Mouse (Mus musculus): ENCODE data around the gene Rnf180. TPM values are rescaled to one million over a fixed set of nuclear protein-coding genes. Genes with fewer than 3 reads are reported as not detected.

Rnf180 gene
- total and polyA plus RNA-seq, 3 experiments: 0.23 to 0.84 TPM; not detected in 1

DNA sequence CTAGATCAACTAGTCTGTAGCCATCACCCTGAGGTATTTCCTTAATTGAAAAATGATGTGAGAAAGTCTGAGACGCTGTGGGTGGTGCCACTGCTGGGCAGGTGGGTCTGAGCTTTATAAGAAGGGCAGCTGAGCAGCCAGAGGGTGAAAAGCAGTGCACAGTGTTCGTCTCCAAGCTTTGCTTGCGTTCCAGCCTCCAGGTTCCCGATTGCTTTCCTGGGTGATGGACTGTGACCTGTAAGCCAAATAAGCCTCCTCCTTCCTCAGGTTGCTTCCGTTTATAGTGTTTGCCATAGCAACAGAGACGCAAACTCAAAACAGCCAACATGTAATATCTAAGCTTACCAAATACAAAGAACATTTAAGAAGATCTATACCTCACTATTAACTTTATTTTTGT is 162.2 kb downstream of the Rnf180 start:
- Histone ChIP-seq H3K4me1 (ENCODE audit: control insufficient read depth in 1 of 2, insufficient read depth in 2 of 2, low read length in 2 of 2) (peaks cover 4 to 5% of the 10 kb centered on the region in 2 experiments; a peak in 3 of 4 replicates), H3K27me3 (ENCODE audit: control insufficient read depth in 1 of 2, insufficient read depth in 2 of 2, low read length in 2 of 2) (no peaks in the 10 kb centered on the region), H3K9me3 (replicated peaks; ENCODE audit: insufficient read depth, low read length) (no peaks in the 10 kb centered on the region), H3K9ac (ENCODE audit: control insufficient read depth, low read depth, low read length, poor library complexity, severe bottlenecking) (no peak overlapping the region), H3K27ac (ENCODE audit: control insufficient read depth, low read depth, low read length) (no peak overlapping the region), H3K4me3 (ENCODE audit: control insufficient read depth in 1 of 2, insufficient read depth in 1 of 2, low read depth in 2 of 2, low read length in 2 of 2) (no peak overlapping the region), H3K36me3 (ENCODE audit: control insufficient read depth in 1 of 2, insufficient read depth in 2 of 2, low read length in 2 of 2) (peaks cover 0 to 7% of the 10 kb centered on the region in 2 experiments; a peak in 2 of 4 replicates), H3K79me2 (ENCODE audit: control insufficient read depth, insufficient read depth, low read length, poor library complexity) (no peaks in the 10 kb centered on the region)
- TF ChIP-seq POLR2AphosphoS2 (IDR thresholded peaks at IDR 0.05; ENCODE audit: low read length): no peak
- DNase-seq (ENCODE audit: low read depth, low spot score): no peak

DNA sequence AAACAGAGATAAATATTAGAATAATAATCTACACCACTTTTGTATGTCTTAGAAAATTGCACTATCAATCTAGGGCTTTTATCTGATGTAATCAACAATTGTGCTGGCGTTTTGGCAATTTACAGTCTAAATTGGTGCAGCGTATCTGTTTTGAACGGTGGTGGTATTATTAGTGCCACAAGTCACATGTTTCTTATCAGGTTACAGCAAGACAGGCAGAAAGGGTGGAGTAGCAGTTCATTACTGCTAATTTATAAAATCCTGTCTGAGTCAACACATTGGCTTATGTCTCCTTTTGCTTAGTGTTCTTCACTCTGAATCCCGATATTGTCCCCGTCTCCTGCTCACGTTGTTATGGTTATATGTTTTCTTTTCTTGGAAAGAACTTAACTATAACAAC is 164.5 kb downstream of the Rnf180 start:
- peak; percentile 30 for DNase-seq (ENCODE audit: low read depth, low spot score)
- H3K36me3 ChIP-seq (ENCODE audit: control insufficient read depth in 1 of 2, insufficient read depth in 2 of 2, low read length in 2 of 2): peaks cover 0 to 7% of the 10 kb centered on the region in 2 experiments; a peak in 2 of 4 replicates
- TF ChIP-seq EP300 (IDR thresholded peaks at IDR 0.05; ENCODE audit: low read depth in 1 of 2, low read length in 2 of 2): peak; percentile 66 to 74
- no peak for TF ChIP-seq CHD1 (IDR thresholded peaks at IDR 0.05; ENCODE audit: low read depth, low read length)
- no peak for TF ChIP-seq KAT2A (conservative IDR thresholded peaks at IDR 0.05; ENCODE audit: low read depth, low read length)
- TF ChIP-seq NRF1 (IDR thresholded peaks at IDR 0.05; ENCODE audit: insufficient read depth, low read depth, low read length, poor library complexity, severe bottlenecking): no peak
- TF ChIP-seq USF2 (IDR thresholded peaks at IDR 0.05; ENCODE audit: borderline replicate concordance in 1 of 2, insufficient read depth in 1 of 2, low read depth in 1 of 2, low read length in 2 of 2): 0 out of 4 replicates have a peak, but pooled peaks of 1 of the 2 experiments have one; percentile 10
- TF ChIP-seq TCF12 (IDR thresholded peaks at IDR 0.05; ENCODE audit: low read depth, low read length): peak; percentile 53; the same call in 1 of the 2 replicates
- 0 out of 2 replicates have a peak, but pooled peaks have one; percentile 30 for TF ChIP-seq SIN3A (IDR thresholded peaks at IDR 0.05; ENCODE audit: low read length)
- no peak for TF ChIP-seq POLR2A (IDR thresholded peaks at IDR 0.05; ENCODE audit: control insufficient read depth in 1 of 2, insufficient read depth in 1 of 2, low read depth in 1 of 2, low read length in 2 of 2, poor library complexity in 1 of 2)
- TF ChIP-seq ELF1 (IDR thresholded peaks at IDR 0.05; ENCODE audit: low read depth, low read length): no peak
- TF ChIP-seq MAX (IDR thresholded peaks at IDR 0.05; ENCODE audit: low read length): no peak; the same call in 1 of the 2 replicates
- no peak for TF ChIP-seq MYC (IDR thresholded peaks at IDR 0.05; ENCODE audit: low read depth, low read length)
- TF ChIP-seq E2F4 (IDR thresholded peaks at IDR 0.05; ENCODE audit: borderline replicate concordance, low read depth, low read length): no peak
- peak; percentile 76 for TF ChIP-seq USF1 (IDR thresholded peaks at IDR 0.05; ENCODE audit: low read depth, low read length)
- peak; percentile 50 for TF ChIP-seq RCOR1 (IDR thresholded peaks at IDR 0.05; ENCODE audit: low read depth, low read length)
- no peak for TF ChIP-seq TBP (IDR thresholded peaks at IDR 0.05; ENCODE audit: low read depth, low read length)
- no peak for TF ChIP-seq HCFC1 (IDR thresholded peaks at IDR 0.05; ENCODE audit: low read depth, low read length)
- TF ChIP-seq CTCF (IDR thresholded peaks at IDR 0.05 in 2 of 3, conservative IDR thresholded peaks at IDR 0.05 in 1 of 3; ENCODE audit: control insufficient read depth in 1 of 3, insufficient read depth in 1 of 3, low read depth in 2 of 3, low read length in 3 of 3, poor library complexity in 1 of 3, severe bottlenecking in 1 of 3): no peak
- TF ChIP-seq ETS1 (IDR thresholded peaks at IDR 0.05; ENCODE audit: low read depth, low read length): peak; percentile 67
- peak; percentile 50; the same call in 1 of the 2 replicates for TF ChIP-seq MXI1 (IDR thresholded peaks at IDR 0.05; ENCODE audit: low read depth, low read length)
- no peak for TF ChIP-seq GABPA (IDR thresholded peaks at IDR 0.05; ENCODE audit: low read depth, low read length)
- TF ChIP-seq MEF2A (IDR thresholded peaks at IDR 0.05; ENCODE audit: extremely low read depth, insufficient replicate concordance, low read depth, low read length, poor library complexity, severe bottlenecking): peak; percentile 78; the same call in 1 of the 2 replicates
- no peak for TF ChIP-seq UBTF (IDR thresholded peaks at IDR 0.05; ENCODE audit: borderline replicate concordance, insufficient read depth, low read depth, low read length)
- peak; percentile 73 for TF ChIP-seq GATA1 (IDR thresholded peaks at IDR 0.05; ENCODE audit: low read depth, low read length)
- TF ChIP-seq SMC3 (IDR thresholded peaks at IDR 0.05; ENCODE audit: low read depth, low read length): no peak
- no peak for TF ChIP-seq POLR2AphosphoS2 (IDR thresholded peaks at IDR 0.05; ENCODE audit: low read length)
- no peak for TF ChIP-seq NELFE (IDR thresholded peaks at IDR 0.05; ENCODE audit: low read depth, low read length)
- peak; percentile 14; the same call in 1 of the 2 replicates for TF ChIP-seq TAL1 (IDR thresholded peaks at IDR 0.05; ENCODE audit: low read length)
- no peak for TF ChIP-seq ZMIZ1 (IDR thresholded peaks at IDR 0.05; ENCODE audit: low read depth, low read length)
- TF ChIP-seq ZC3H11A (IDR thresholded peaks at IDR 0.05; ENCODE audit: low read depth, low read length): no peak; the same call in 1 of the 2 replicates
- peak; percentile 47; the same call in 1 of the 2 replicates for TF ChIP-seq BHLHE40 (IDR thresholded peaks at IDR 0.05; ENCODE audit: borderline replicate concordance, low read depth, low read length)
- no peaks in the 10 kb centered on the region for H3K79me2 ChIP-seq (ENCODE audit: control insufficient read depth, insufficient read depth, low read length, poor library complexity)
- peaks cover 4 to 5% of the 10 kb centered on the region in 2 experiments; a peak in 3 of 4 replicates for H3K4me1 ChIP-seq (ENCODE audit: control insufficient read depth in 1 of 2, insufficient read depth in 2 of 2, low read length in 2 of 2)
- H3K9ac ChIP-seq (ENCODE audit: control insufficient read depth, low read depth, low read length, poor library complexity, severe bottlenecking): no peak overlapping the region
- H3K27ac ChIP-seq (ENCODE audit: control insufficient read depth, low read depth, low read length): no peak overlapping the region
- no peaks in the 10 kb centered on the region for H3K27me3 ChIP-seq (ENCODE audit: control insufficient read depth in 1 of 2, insufficient read depth in 2 of 2, low read length in 2 of 2)
- H3K4me3 ChIP-seq (ENCODE audit: control insufficient read depth in 1 of 2, insufficient read depth in 1 of 2, low read depth in 2 of 2, low read length in 2 of 2): no peak overlapping the region
- H3K9me3 ChIP-seq (replicated peaks; ENCODE audit: insufficient read depth, low read length): no peaks in the 10 kb centered on the region

All from MEL (cell line).